18 mouse cellular contexts compared by ENCODE assay signal in genomic region chr6:85469660-85470430, GRCm38 (mm10). TPM values are rescaled to one million over a fixed set of nuclear protein-coding genes. Genes with fewer than 3 reads are reported as not detected.
DNase-seq lines count a peak whose midpoint lies in the region; ATAC-seq and TF ChIP-seq lines count a peak whose summit lies in the region.
"Had no signal": no experiment of that assay in that cellular context is flagged by ENCODE, and none has a peak within 500 bp of the region (broad histone marks: within the 10 kb centered on the region; RNA-seq: fewer than 3 reads in every experiment).

No protein-coding gene starts in this region.

- WGBS in forebrain, embryonic 15.5 days, result 72% methylated on average over 5 of the region's 5 CpGs
- 80% methylated on average over 5 of the region's 5 CpGs for WGBS in forebrain, embryonic 13.5 days
- 73% methylated on average over 5 of the region's 5 CpGs for WGBS in limb, embryonic 13.5 days

- 0 out of 2 replicates have a peak, but pooled peaks cover 6% of the 10 kb centered on the region for H3K79me2 ChIP-seq in CH12.LX (replicated peaks; ENCODE audit: control insufficient read depth, extremely low read depth, insufficient read depth, poor library complexity, severe bottlenecking)

- no peaks in the 10 kb centered on the region for H3K4me1 ChIP-seq in forebrain, embryonic 15.5 days
- H3K4me1 ChIP-seq in forebrain, embryonic 13.5 days, result peaks cover 6% of the 10 kb centered on the region; the same call in 1 of the 2 replicates
- peaks cover 2 to 5% of the 10 kb centered on the region in 2 experiments; a peak in 2 of 4 replicates for H3K4me1 ChIP-seq in CH12.LX (ENCODE audit: control insufficient read depth in 1 of 2, insufficient read depth in 2 of 2)
- no peaks in the 10 kb centered on the region for H3K4me1 ChIP-seq in limb, embryonic 13.5 days
- H3K4me1 ChIP-seq: embryonic facial prominence, embryonic 13.5 days; forebrain, embryonic 10.5 days; heart, embryonic 15.5 days; hindbrain, embryonic 10.5 days; limb, embryonic 15.5 days had no signal

- no peak for TF ChIP-seq RAD21 in CH12.LX (IDR thresholded peaks at IDR 0.05; ENCODE audit: low read depth, low read length)

- H3K27me3 ChIP-seq in forebrain, embryonic 15.5 days, result no peaks in the 10 kb centered on the region
- H3K27me3 ChIP-seq in forebrain, embryonic 13.5 days, result no peaks in the 10 kb centered on the region
- H3K27me3 ChIP-seq in CH12.LX (replicated peaks), result peaks cover 10% of the 10 kb centered on the region
- 0 out of 2 replicates have a peak, but pooled peaks cover 3% of the 10 kb centered on the region for H3K27me3 ChIP-seq in limb, embryonic 13.5 days
- H3K27me3 ChIP-seq: embryonic facial prominence, embryonic 13.5 days; limb, embryonic 15.5 days had no signal

- in situ Hi-C loops in CH12.LX (cut with MboI; ENCODE audit: low pct_ligation_motif_present, low pct_unique_long_range_greater_than_20kb, low sequenced_read_pairs), result loop anchor here (25.0 kb wide), 1 partner anchor 442 kb away; the partner anchor contains the start of genes Nat8f1, Nat8f4 and Tprkb

- no peak overlapping the region for H3K4me3 ChIP-seq in forebrain, embryonic 15.5 days
- H3K4me3 ChIP-seq in forebrain, embryonic 13.5 days, result no peak overlapping the region
- H3K4me3 ChIP-seq in left cerebral cortex, adult 2 months, result no peak overlapping the region
- H3K4me3 ChIP-seq in CH12.LX (replicated peaks in 1 of 3; ENCODE audit: low read depth in 2 of 3, low read length in 2 of 3, poor library complexity in 1 of 3), result no peak overlapping the region
- no peak overlapping the region for H3K4me3 ChIP-seq in limb, embryonic 13.5 days
- H3K4me3 ChIP-seq: embryonic facial prominence, embryonic 13.5 days; forebrain, embryonic 10.5 days; heart, embryonic 15.5 days; hindbrain, embryonic 10.5 days; limb, embryonic 15.5 days had no signal

- H3K9ac ChIP-seq in forebrain, embryonic 15.5 days (replicated peaks), result no peak overlapping the region
- no peak overlapping the region for H3K9ac ChIP-seq in forebrain, embryonic 13.5 days
- H3K9ac ChIP-seq in CH12.LX (ENCODE audit: insufficient read depth, low read depth), result no peak overlapping the region
- H3K9ac ChIP-seq in limb, embryonic 13.5 days, result no peak overlapping the region
- H3K9ac ChIP-seq: embryonic facial prominence, embryonic 13.5 days; heart, embryonic 15.5 days; limb, embryonic 15.5 days had no signal

- TF ChIP-seq CTCF in left cerebral cortex, adult 2 months (IDR thresholded peaks at IDR 0.05), result no peak
- no peak for TF ChIP-seq CTCF in CH12.LX (conservative IDR thresholded peaks at IDR 0.05 in 1 of 2, IDR thresholded peaks at IDR 0.05 in 1 of 2; ENCODE audit: low read depth in 2 of 2, low read length in 2 of 2)

- intact Hi-C loops in left cerebral cortex, adult 2 months (cut with DNase I), result no loop called here

- dilution Hi-C loops in CH12.LX (cut with MboI; ENCODE audit: extremely low pct_ligation_motif_present, extremely low pct_unique_long_range_greater_than_20kb, low sequenced_read_pairs), result no loop called here

- TF ChIP-seq POLR2A in CH12.LX (IDR thresholded peaks at IDR 0.05; ENCODE audit: low read depth, low read length), result peak; percentile 19; the same call in 1 of the 2 replicates

- ATAC-seq in forebrain, embryonic 15.5 days (replicated peaks), result 0 out of 2 replicates have a peak, but pooled peaks have one; percentile 23
- no peak; the same call in 1 of the 2 replicates for ATAC-seq in forebrain, embryonic 13.5 days
- 0 out of 2 replicates have a peak, but pooled peaks have one; percentile 29 for ATAC-seq in limb, embryonic 13.5 days (ENCODE audit: low FRiP score, low read depth)

- no peak for DNase-seq in left cerebral cortex, adult 2 months (ENCODE audit: extremely low spot score in 1 of 2, low spot score in 2 of 2)
- DNase-seq in left cerebral cortex, adult 18-20 months (ENCODE audit: low spot score in 2 of 2), result no peak
- DNase-seq in CH12.LX (ENCODE audit: extremely low read depth), result no peak
- DNase-seq in gastrocnemius, postnatal 10 days, result no peak
- DNase-seq: cerebellum, postnatal 36 days; heart, adult 11 months; kidney, adult 18-20 months; lung, postnatal 10 days; thymus, postnatal 36 days had no signal

- H3K9me3 ChIP-seq in forebrain, embryonic 15.5 days, result no peaks in the 10 kb centered on the region
- no peaks in the 10 kb centered on the region for H3K9me3 ChIP-seq in forebrain, embryonic 13.5 days (replicated peaks)
- no peaks in the 10 kb centered on the region for H3K9me3 ChIP-seq in CH12.LX (replicated peaks; ENCODE audit: low read length)
- H3K9me3 ChIP-seq in limb, embryonic 13.5 days, result no peaks in the 10 kb centered on the region
- H3K9me3 ChIP-seq: embryonic facial prominence, embryonic 13.5 days; forebrain, embryonic 10.5 days; heart, embryonic 15.5 days; hindbrain, embryonic 10.5 days; limb, embryonic 15.5 days had no signal

- H3K4me2 ChIP-seq in forebrain, embryonic 15.5 days (replicated peaks), result no peak overlapping the region
- H3K4me2 ChIP-seq in forebrain, embryonic 13.5 days, result no peak overlapping the region
- H3K4me2 ChIP-seq in CH12.LX (ENCODE audit: insufficient read depth, low read depth, poor library complexity, severe bottlenecking), result no peak overlapping the region
- H3K4me2 ChIP-seq in limb, embryonic 13.5 days (replicated peaks), result no peak overlapping the region
- H3K4me2 ChIP-seq: embryonic facial prominence, embryonic 13.5 days; heart, embryonic 15.5 days; limb, embryonic 15.5 days had no signal

- H3K27ac ChIP-seq in forebrain, embryonic 15.5 days (replicated peaks), result no peak overlapping the region
- H3K27ac ChIP-seq in forebrain, embryonic 13.5 days, result no peak overlapping the region
- H3K27ac ChIP-seq in left cerebral cortex, adult 2 months, result peak overlapping the region; percentile 40; the same call in 1 of the 2 replicates
- H3K27ac ChIP-seq in CH12.LX (ENCODE audit: insufficient read depth, low read depth), result no peak overlapping the region
- 0 out of 2 replicates have a peak overlapping the region, but pooled peaks have one; percentile 39 for H3K27ac ChIP-seq in limb, embryonic 13.5 days
- H3K27ac ChIP-seq: embryonic facial prominence, embryonic 13.5 days; forebrain, embryonic 10.5 days; heart, embryonic 15.5 days; hindbrain, embryonic 10.5 days; limb, embryonic 15.5 days had no signal

- H3K36me3 ChIP-seq in forebrain, embryonic 15.5 days, result peaks cover 49% of the 10 kb centered on the region
- H3K36me3 ChIP-seq in forebrain, embryonic 13.5 days (ENCODE audit: poor library complexity, severe bottlenecking), result peaks cover 50% of the 10 kb centered on the region
- H3K36me3 ChIP-seq in CH12.LX (replicated peaks in 1 of 2; ENCODE audit: control insufficient read depth in 1 of 2, insufficient read depth in 1 of 2, low read length in 1 of 2), result peaks cover 44 to 54% of the 10 kb centered on the region in 2 experiments
- peaks cover 49% of the 10 kb centered on the region for H3K36me3 ChIP-seq in limb, embryonic 13.5 days

- no peak for TF ChIP-seq EP300 in CH12.LX (IDR thresholded peaks at IDR 0.05; ENCODE audit: low read length)

RNA-seq across cellular contexts. Expression of gene Pradc1, which starts 18.1 kb away (rescaled TPM):
- polyA plus RNA-seq in forebrain, embryonic 15.5 days (2015; fragmentation: Nextera tagmentation; extraction: Ambion mirVana), result 28.7 and 29.7 TPM in 2 replicates
- 32.4 and 33.9 TPM in 2 replicates for polyA plus RNA-seq in forebrain, embryonic 13.5 days (2015; fragmentation: Nextera tagmentation; extraction: Ambion mirVana)
- total RNA-seq in left cerebral cortex, adult 2 months (2021), result 10 to 100 TPM; 25.3 to 26.0 TPM
- 10 to 100 TPM; 20.3 to 28.0 TPM for total RNA-seq in left cerebral cortex, adult 18-20 months (2021)
- total RNA-seq in CH12.LX (2012; rRNA removed) (11.0 and 18.0 TPM in 2 replicates), CH12.LX (2014; rRNA removed) (18.8 and 19.9 TPM in 2 replicates)
- 16.3 and 18.2 TPM in 2 replicates for polyA plus RNA-seq in CH12.LX (2012; ENCODE audit: insufficient read length, low read depth)
- polyA plus RNA-seq in limb, embryonic 13.5 days (2015; fragmentation: Nextera tagmentation; extraction: Ambion mirVana), result 29.8 and 33.5 TPM in 2 replicates
- 10 to 100 TPM; 15.2 to 17.8 TPM for total RNA-seq in gastrocnemius, postnatal 10 days (2021)

RNA-seq across cellular contexts. Expression of gene Cct7, which starts 18.5 kb away (rescaled TPM):
- polyA plus RNA-seq in forebrain, embryonic 15.5 days (2015; fragmentation: Nextera tagmentation; extraction: Ambion mirVana), result 644 and 647 TPM in 2 replicates
- polyA plus RNA-seq in forebrain, embryonic 13.5 days (2015; fragmentation: Nextera tagmentation; extraction: Ambion mirVana), result 668 and 694 TPM in 2 replicates
- total RNA-seq in left cerebral cortex, adult 2 months (2021), result 100 to 1,000 TPM; 200 to 226 TPM
- total RNA-seq in left cerebral cortex, adult 18-20 months (2021), result 100 to 1,000 TPM; 227 to 234 TPM
- total RNA-seq in CH12.LX (2012; rRNA removed) (484 and 566 TPM in 2 replicates), CH12.LX (2014; rRNA removed) (483 and 577 TPM in 2 replicates)
- polyA plus RNA-seq in CH12.LX (2012; ENCODE audit: insufficient read length, low read depth), result 505 and 599 TPM in 2 replicates
- polyA plus RNA-seq in limb, embryonic 13.5 days (2015; fragmentation: Nextera tagmentation; extraction: Ambion mirVana), result 493 and 494 TPM in 2 replicates
- 100 to 1,000 TPM; 164 to 167 TPM for total RNA-seq in gastrocnemius, postnatal 10 days (2021)

RNA-seq across cellular contexts. Expression of gene Fbxo41, which starts 32.9 kb away (rescaled TPM):
- polyA plus RNA-seq in forebrain, embryonic 15.5 days (2015; fragmentation: Nextera tagmentation; extraction: Ambion mirVana), result 7.2 and 7.4 TPM in 2 replicates
- polyA plus RNA-seq in forebrain, embryonic 13.5 days (2015; fragmentation: Nextera tagmentation; extraction: Ambion mirVana), result 2.7 and 3.2 TPM in 2 replicates
- 100 to 1,000 TPM; 101 to 102 TPM for total RNA-seq in left cerebral cortex, adult 2 months (2021)
- total RNA-seq in left cerebral cortex, adult 18-20 months (2021), result 10 to 100 TPM; 91.2 to 92.5 TPM
- total RNA-seq in CH12.LX (2012; rRNA removed), result 0.04 TPM in 2 replicates
- not detected in 2 replicates for total RNA-seq in CH12.LX (2014; rRNA removed)
- polyA plus RNA-seq in CH12.LX (2012; ENCODE audit: insufficient read length, low read depth), result not detected in 2 replicates
- polyA plus RNA-seq in limb, embryonic 13.5 days (2015; fragmentation: Nextera tagmentation; extraction: Ambion mirVana), result 0.47 and 0.54 TPM in 2 replicates
- total RNA-seq in gastrocnemius, postnatal 10 days (2021), result under 1 TPM; 0.14 TPM

RNA-seq across cellular contexts. Expression of gene Smyd5, which starts 38.1 kb away (rescaled TPM):
- 54.2 and 56.8 TPM in 2 replicates for polyA plus RNA-seq in forebrain, embryonic 15.5 days (2015; fragmentation: Nextera tagmentation; extraction: Ambion mirVana)
- 40.0 and 51.9 TPM in 2 replicates for polyA plus RNA-seq in forebrain, embryonic 13.5 days (2015; fragmentation: Nextera tagmentation; extraction: Ambion mirVana)
- 10 to 100 TPM; 48.8 to 52.7 TPM for total RNA-seq in left cerebral cortex, adult 2 months (2021)
- 10 to 100 TPM; 54.8 to 55.3 TPM for total RNA-seq in left cerebral cortex, adult 18-20 months (2021)
- total RNA-seq in CH12.LX (2012; rRNA removed) (68.1 and 84.0 TPM in 2 replicates), CH12.LX (2014; rRNA removed) (75.5 and 77.5 TPM in 2 replicates)
- polyA plus RNA-seq in CH12.LX (2012; ENCODE audit: insufficient read length, low read depth), result 109 and 111 TPM in 2 replicates
- polyA plus RNA-seq in limb, embryonic 13.5 days (2015; fragmentation: Nextera tagmentation; extraction: Ambion mirVana), result 64.2 and 66.1 TPM in 2 replicates
- 10 to 100 TPM; 12.2 to 13.7 TPM for total RNA-seq in gastrocnemius, postnatal 10 days (2021)

RNA-seq across cellular contexts. Expression of gene Egr4, which starts 43.5 kb away (rescaled TPM):
- polyA plus RNA-seq in forebrain, embryonic 15.5 days (2015; fragmentation: Nextera tagmentation; extraction: Ambion mirVana), result not detected in 2 replicates
- polyA plus RNA-seq in forebrain, embryonic 13.5 days (2015; fragmentation: Nextera tagmentation; extraction: Ambion mirVana), result not detected in 2 replicates
- 10 to 100 TPM; 43.7 to 95.7 TPM for total RNA-seq in left cerebral cortex, adult 2 months (2021)
- total RNA-seq in left cerebral cortex, adult 18-20 months (2021), result 10 to 100 TPM; 52.1 to 74.8 TPM
- total RNA-seq in CH12.LX (2012; rRNA removed) (not detected in 2 replicates), CH12.LX (2014; rRNA removed) (not detected in 2 replicates)
- not detected in 2 replicates for polyA plus RNA-seq in CH12.LX (2012; ENCODE audit: insufficient read length, low read depth)
- not detected in 2 replicates for polyA plus RNA-seq in limb, embryonic 13.5 days (2015; fragmentation: Nextera tagmentation; extraction: Ambion mirVana)
- total RNA-seq in gastrocnemius, postnatal 10 days (2021), result not detected
- polyA plus RNA-seq: C2C12; embryonic facial prominence, embryonic 13.5 days; forebrain, embryonic 10.5 days; heart, embryonic 15.5 days; hindbrain, embryonic 10.5 days; limb, embryonic 15.5 days had no signal

Comparison
In these comparisons a context has a peak if more than half of its experiments do, and no peak if none do; other contexts are left out.
1. H3K27ac ChIP-seq: peak in left cerebral cortex, adult 2 months (single experiment) and limb, embryonic 13.5 days (single experiment); none in forebrain, embryonic 15.5 days (single experiment), forebrain, embryonic 13.5 days (single experiment) and CH12.LX (single experiment).
2. RNA of gene Fbxo41, which starts 32.9 kb away (total RNA-seq): 101 to 102 TPM in left cerebral cortex, adult 2 months and 91.2 to 92.5 TPM in left cerebral cortex, adult 18-20 months; 0.14 TPM in gastrocnemius, postnatal 10 days and 0.04 TPM in CH12.LX; every median in the first group is over 10 times any median in the second.